Mouse (Mus musculus): Measurements from ENCODE around the gene Hist2h2ac. TPM values are rescaled to one million over a fixed set of nuclear protein-coding genes. Genes with fewer than 3 reads are reported as not detected.
A peak's percentile ranks its signal among the peaks of the same experiment; 100 is the strongest.
"Not testable (repeated sequence)": the region's sequence is repeated elsewhere in the genome, so short reads cannot be mapped to it uniquely, and the experiment has no call there.

Hist2h2ac gene
- 2.8 and 4.7 TPM in 2 replicates for polyA plus RNA-seq (2015; fragmentation: Nextera tagmentation; extraction: Ambion mirVana)

DNA sequence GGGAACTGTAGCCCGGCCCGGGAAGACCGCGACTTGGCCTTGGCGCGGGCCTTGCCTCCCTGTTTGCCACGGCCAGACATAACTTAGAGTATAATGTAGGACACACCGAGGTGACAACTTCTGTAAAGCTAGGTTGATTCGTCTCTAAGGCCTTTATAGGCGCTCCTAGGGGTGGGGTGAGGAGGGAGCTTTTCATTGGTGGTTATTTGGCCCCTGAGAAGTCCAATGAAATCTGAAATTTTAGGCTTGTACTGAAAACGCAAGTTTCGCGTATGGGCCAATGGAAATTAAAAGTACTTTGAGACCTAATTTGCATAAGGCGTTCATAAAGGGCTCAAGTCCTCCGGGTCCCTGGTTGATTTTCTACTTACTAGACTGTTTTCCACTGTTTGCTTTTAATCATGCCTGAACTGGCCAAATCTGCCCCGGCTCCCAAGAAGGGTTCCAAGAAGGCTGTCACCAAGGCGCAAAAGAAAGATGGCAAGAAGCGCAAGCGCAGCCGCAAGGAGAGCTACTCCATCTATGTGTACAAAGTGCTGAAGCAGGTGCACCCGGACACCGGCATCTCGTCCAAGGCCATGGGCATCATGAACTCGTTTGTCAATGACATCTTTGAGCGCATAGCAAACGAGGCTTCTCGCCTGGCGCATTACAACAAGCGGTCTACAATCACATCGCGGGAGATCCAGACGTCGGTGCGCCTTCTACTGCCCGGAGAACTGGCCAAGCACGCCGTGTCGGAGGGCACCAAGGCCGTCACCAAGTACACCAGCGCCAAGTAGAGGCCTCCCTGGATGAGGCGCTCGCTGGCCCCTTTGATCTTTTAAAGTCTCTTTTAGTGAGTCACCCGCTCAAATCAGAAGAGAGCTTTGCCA lies at the start of gene Hist2h2ac, which contains the start of gene Hist2h2be:
Gene Hist2h2ac, minus strand, starts transcription at position 116 of the 875 bp plus-strand sequence.
Gene Hist2h2be, plus strand, starts transcription at position 355 of the 875 bp plus-strand sequence.
- peak; percentile 94 for ATAC-seq
- under 1% methylated on average over 43 of the region's 43 CpGs for WGBS
- Histone ChIP-seq H3K4me1 (ENCODE audit: control insufficient read depth, insufficient read depth, low read length) (peaks cover 18% of the 10 kb centered on the region), H3K27ac (ENCODE audit: low read length) (peak within 1 kb of the TSS; percentile 100), H3K4me3 (ENCODE audit: low read length) (peak within 1 kb of the TSS; percentile 68), H3K9ac (ENCODE audit: low read depth, low read length) (peak within 1 kb of the TSS; percentile 84), H3K27me3 (replicated peaks; ENCODE audit: control insufficient read depth, insufficient read depth, low read length) (no peaks in the 10 kb centered on the region), H3K9me3 (ENCODE audit: control insufficient read depth, low read length) (no peaks in the 10 kb centered on the region), H3K36me3 (ENCODE audit: control insufficient read depth, insufficient read depth, low read length) (no peaks in the 10 kb centered on the region), H3K4me2 (ENCODE audit: low read depth, low read length) (peak within 1 kb of the TSS; percentile 85)

DNA sequence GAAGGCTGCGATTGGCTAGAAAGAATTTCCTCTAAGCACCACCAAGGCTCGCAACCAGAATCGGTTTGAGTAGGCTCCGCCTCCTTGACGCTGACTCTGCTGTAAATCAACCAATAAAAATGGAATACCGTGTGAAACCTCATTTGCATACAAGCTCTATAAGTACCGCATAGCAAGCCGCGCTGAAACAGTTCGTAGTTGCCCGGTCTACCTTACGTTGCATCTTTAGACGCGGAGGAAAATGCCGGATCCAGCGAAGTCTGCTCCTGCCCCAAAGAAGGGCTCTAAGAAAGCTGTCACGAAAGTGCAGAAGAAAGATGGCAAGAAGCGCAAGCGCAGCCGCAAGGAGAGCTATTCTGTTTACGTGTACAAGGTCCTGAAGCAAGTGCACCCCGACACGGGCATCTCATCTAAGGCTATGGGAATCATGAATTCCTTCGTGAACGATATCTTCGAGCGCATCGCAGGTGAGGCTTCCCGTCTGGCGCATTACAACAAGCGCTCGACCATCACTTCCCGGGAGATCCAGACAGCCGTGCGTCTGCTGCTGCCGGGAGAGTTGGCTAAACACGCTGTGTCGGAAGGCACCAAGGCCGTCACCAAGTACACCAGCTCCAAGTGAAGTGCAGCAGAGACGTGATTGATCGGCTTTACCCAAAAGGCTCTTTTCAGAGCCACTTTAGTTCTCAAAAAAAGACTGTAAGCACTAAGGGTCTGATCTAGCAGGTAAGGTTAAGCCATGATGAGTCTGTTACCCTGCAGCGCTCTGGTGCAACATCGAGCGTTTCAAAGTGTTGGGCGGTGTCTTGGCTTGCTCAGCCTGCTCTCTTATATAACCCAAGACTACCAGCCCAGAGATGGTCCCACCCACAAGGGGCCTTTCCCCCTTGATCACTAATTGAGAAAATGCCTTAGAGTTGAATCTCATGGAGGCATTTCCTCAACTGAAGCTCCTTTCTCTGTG lies 49.1 kb upstream of the Hist2h2ac start, which contains the start of gene Hist2h2bb:
Gene Hist2h2bb, plus strand, starts transcription at position 242 of the 964 bp plus-strand sequence.
- WGBS: under 1% methylated on average over 45 of the region's 45 CpGs
- H3K9ac ChIP-seq (ENCODE audit: low read depth, low read length): peak within 1 kb of the TSS; percentile 73
- peaks cover 7% of the 10 kb centered on the region for H3K4me1 ChIP-seq (ENCODE audit: control insufficient read depth, insufficient read depth, low read length)
- H3K27me3 ChIP-seq (replicated peaks; ENCODE audit: control insufficient read depth, insufficient read depth, low read length): no peaks in the 10 kb centered on the region
- H3K36me3 ChIP-seq (ENCODE audit: control insufficient read depth, insufficient read depth, low read length): no peaks in the 10 kb centered on the region
- H3K9me3 ChIP-seq (ENCODE audit: control insufficient read depth, low read length): no peaks in the 10 kb centered on the region
- H3K4me3 ChIP-seq (ENCODE audit: low read length): peak within 1 kb of the TSS; percentile 58
- peak; percentile 96 for ATAC-seq
- peak within 1 kb of the TSS; percentile 91 for H3K4me2 ChIP-seq (ENCODE audit: low read depth, low read length)
- H3K27ac ChIP-seq (ENCODE audit: low read length): peak within 1 kb of the TSS; percentile 93

DNA sequence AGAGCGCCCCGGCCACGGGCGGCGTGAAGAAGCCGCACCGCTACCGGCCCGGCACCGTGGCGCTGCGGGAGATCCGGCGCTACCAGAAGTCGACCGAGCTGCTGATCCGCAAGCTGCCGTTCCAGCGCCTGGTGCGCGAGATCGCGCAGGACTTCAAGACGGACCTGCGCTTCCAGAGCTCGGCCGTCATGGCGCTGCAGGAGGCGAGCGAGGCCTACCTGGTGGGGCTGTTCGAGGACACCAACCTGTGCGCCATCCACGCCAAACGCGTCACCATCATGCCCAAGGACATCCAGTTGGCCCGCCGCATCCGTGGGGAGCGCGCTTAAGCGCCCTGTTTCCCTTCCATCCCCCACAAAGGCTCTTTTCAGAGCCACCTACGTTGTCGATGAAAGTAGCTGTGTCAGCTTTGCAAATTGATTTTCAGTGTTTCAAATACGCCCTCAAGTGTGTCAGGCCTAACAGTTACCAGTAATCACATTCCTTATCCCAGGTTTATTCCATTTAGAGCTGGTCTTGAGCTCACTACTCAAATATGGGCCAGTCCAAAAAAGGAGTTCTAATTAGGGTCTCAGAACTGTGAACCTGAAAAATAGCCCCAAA lies 48.2 kb upstream of the Hist2h2ac start:
- 1% methylated on average over 9 of the region's 44 CpGs for WGBS
- not testable (repeated sequence) for H3K27me3 ChIP-seq (replicated peaks; ENCODE audit: control insufficient read depth, insufficient read depth, low read length); H3K9me3 ChIP-seq (ENCODE audit: control insufficient read depth, low read length); H3K36me3 ChIP-seq (ENCODE audit: control insufficient read depth, insufficient read depth, low read length)
- peak; percentile 42 for ATAC-seq
- Histone ChIP-seq H3K4me1 (ENCODE audit: control insufficient read depth, insufficient read depth, low read length) (peaks cover 16% of the 10 kb centered on the region), H3K4me2 (ENCODE audit: low read depth, low read length) (peak overlapping the region; percentile 63), H3K27ac (ENCODE audit: low read length) (peak overlapping the region; percentile 92), H3K9ac (ENCODE audit: low read depth, low read length) (peak overlapping the region; percentile 68), H3K4me3 (ENCODE audit: low read length) (peak overlapping the region; percentile 50)

DNA sequence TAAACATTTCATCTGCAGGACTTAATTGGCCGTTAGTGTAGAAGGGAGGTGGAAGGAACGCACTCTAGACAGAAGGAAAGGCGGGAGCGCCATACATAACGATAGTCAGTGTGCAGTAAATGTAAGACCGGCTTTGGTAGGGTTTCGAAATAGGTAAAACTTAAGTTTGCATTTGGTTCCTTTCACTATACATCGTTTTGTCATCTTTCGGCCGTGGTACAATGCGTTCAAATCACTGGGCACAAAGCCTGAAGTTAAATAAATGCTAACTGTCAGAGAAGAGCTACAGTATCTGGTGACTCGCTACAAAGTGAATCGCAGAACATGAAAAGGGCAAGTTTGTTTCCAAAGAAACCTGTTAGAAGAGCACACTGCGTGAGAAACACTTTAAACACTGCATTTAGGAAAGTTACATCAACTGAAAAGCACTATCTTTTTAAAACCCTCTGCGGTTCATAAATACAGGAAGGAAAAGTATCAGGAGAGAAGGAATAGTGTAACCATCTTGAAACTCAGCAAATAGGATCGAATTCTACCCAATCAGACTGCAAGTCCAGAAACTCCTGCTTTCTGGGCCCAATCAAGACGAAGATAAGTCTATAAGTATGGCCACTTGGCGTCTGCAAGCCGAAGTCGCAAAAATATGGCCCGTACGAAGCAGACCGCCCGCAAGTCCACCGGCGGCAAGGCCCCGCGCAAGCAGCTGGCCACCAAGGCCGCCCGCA lies 47.5 kb upstream of the Hist2h2ac start, which contains the start of gene Hist2h3b:
Gene Hist2h3b, plus strand, starts transcription at position 604 of the 725 bp plus-strand sequence.
- Histone ChIP-seq H3K9ac (ENCODE audit: low read depth, low read length) (peak within 1 kb of the TSS; percentile 68), H3K27me3 (replicated peaks; ENCODE audit: control insufficient read depth, insufficient read depth, low read length) (no peaks in the 10 kb centered on the region), H3K36me3 (ENCODE audit: control insufficient read depth, insufficient read depth, low read length) (no peaks in the 10 kb centered on the region), H3K4me2 (ENCODE audit: low read depth, low read length) (peak within 1 kb of the TSS; percentile 91), H3K9me3 (ENCODE audit: control insufficient read depth, low read length) (no peaks in the 10 kb centered on the region), H3K4me1 (ENCODE audit: control insufficient read depth, insufficient read depth, low read length) (peaks cover 16% of the 10 kb centered on the region), H3K27ac (ENCODE audit: low read length) (peak within 1 kb of the TSS; percentile 92), H3K4me3 (ENCODE audit: low read length) (peak within 1 kb of the TSS; percentile 58)
- ATAC-seq: peak; percentile 79
- WGBS: 19% methylated on average over 28 of the region's 30 CpGs

DNA sequence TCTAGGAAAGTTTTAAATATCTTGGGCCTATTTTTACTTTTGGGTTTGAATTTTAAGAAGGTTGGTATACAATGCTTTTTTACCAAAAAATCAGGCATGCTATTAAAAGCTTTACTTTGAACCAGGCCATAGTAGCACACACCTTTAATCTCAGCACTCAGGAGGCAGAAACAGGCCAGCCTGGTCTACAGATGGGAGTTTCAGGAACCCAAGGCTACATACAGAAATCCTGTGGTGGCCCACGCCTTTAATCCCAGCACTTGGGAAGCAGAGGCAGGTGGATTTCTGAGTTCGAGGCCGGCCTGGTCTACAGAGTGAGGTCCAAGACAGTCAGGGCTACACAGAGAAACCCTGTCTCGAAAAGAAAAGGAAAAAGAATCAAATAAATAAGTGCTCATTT lies 46.9 kb upstream of the Hist2h2ac start:
- ATAC-seq: no peak
- H3K36me3 ChIP-seq (ENCODE audit: control insufficient read depth, insufficient read depth, low read length): no peaks in the 10 kb centered on the region
- 84% methylated on average over 4 of the region's 4 CpGs for WGBS
- H3K4me3 ChIP-seq (ENCODE audit: low read length): no peak overlapping the region
- no peaks in the 10 kb centered on the region for H3K27me3 ChIP-seq (replicated peaks; ENCODE audit: control insufficient read depth, insufficient read depth, low read length)
- H3K9me3 ChIP-seq (ENCODE audit: control insufficient read depth, low read length): no peaks in the 10 kb centered on the region
- peak overlapping the region; percentile 57; the same call in 1 of the 2 replicates for H3K4me2 ChIP-seq (ENCODE audit: low read depth, low read length)
- peak overlapping the region; percentile 92 for H3K27ac ChIP-seq (ENCODE audit: low read length)
- no peak overlapping the region for H3K9ac ChIP-seq (ENCODE audit: low read depth, low read length)
- peaks cover 16% of the 10 kb centered on the region for H3K4me1 ChIP-seq (ENCODE audit: control insufficient read depth, insufficient read depth, low read length)

DNA sequence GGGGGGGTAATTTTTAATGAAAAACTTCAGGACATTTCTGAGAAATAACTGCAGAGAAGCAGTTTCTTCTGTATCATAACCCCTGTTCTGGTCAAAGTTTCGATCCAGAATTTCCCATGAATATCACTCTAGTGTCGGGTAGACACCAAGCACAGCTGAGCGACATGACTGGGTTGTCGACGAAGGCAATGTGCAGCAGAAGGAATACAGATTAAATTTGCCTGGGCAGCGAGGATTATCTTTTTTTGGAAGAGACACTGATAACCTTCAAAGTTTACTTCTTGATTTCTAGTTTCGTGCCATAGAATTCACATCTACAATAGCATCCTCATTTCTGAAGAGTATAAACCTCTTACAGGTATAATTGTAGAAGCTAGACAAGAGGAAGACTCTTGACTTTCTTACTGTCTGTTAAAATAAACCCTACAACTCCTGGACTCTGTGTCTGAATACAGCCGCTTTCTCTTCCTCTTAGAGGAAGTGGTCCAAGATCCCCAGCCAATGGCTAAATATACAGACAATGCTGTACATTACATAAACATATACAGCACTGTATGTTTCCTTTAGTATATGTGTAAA lies 45.5 kb upstream of the Hist2h2ac start:
- ATAC-seq: no peak
- Histone ChIP-seq H3K36me3 (ENCODE audit: control insufficient read depth, insufficient read depth, low read length) (no peaks in the 10 kb centered on the region), H3K9ac (ENCODE audit: low read depth, low read length) (no peak overlapping the region), H3K4me1 (ENCODE audit: control insufficient read depth, insufficient read depth, low read length) (peaks cover 20% of the 10 kb centered on the region), H3K9me3 (ENCODE audit: control insufficient read depth, low read length) (no peaks in the 10 kb centered on the region), H3K27me3 (replicated peaks; ENCODE audit: control insufficient read depth, insufficient read depth, low read length) (no peaks in the 10 kb centered on the region), H3K4me3 (ENCODE audit: low read length) (no peak overlapping the region), H3K27ac (ENCODE audit: low read length) (no peak overlapping the region), H3K4me2 (ENCODE audit: low read depth, low read length) (no peak overlapping the region)
- 86% methylated on average over 8 of the region's 8 CpGs for WGBS

DNA sequence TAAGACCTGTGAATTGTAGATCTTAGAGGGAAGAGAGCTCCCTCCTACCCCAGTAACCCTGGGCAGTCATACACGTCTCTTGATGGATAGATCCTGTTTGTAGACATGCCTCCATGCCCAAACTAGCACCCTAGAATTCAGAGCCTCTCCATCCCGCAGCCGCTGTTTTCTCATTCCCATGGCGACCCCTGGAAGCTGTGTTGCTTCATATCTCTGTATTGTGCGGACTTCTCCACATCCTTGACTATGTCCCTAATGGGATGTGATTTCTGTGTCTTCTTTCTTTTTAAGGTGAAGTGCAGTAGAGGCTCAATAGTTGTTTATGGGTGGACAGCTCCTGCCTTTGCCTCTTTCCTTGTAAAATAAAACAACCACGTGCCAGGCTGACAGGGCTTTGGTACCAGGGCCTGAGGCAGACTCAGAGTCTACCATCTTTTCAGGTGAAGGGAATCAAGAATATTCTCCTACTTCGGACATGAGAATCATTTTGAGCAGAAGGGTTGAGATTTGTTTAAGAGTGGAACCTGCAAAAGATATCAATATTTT lies 43.8 kb upstream of the Hist2h2ac start:
- ATAC-seq: no peak
- H3K27me3 ChIP-seq (replicated peaks; ENCODE audit: control insufficient read depth, insufficient read depth, low read length): no peaks in the 10 kb centered on the region
- peak overlapping the region; percentile 55 for H3K4me2 ChIP-seq (ENCODE audit: low read depth, low read length)
- H3K4me1 ChIP-seq (ENCODE audit: control insufficient read depth, insufficient read depth, low read length): peaks cover 17% of the 10 kb centered on the region; the same call in 1 of the 2 replicates
- H3K27ac ChIP-seq (ENCODE audit: low read length): peak overlapping the region; percentile 97
- H3K4me3 ChIP-seq (ENCODE audit: low read length): peak overlapping the region; percentile 64; the same call in 1 of the 2 replicates
- no peaks in the 10 kb centered on the region for H3K36me3 ChIP-seq (ENCODE audit: control insufficient read depth, insufficient read depth, low read length)
- WGBS: 73% methylated on average over 7 of the region's 7 CpGs
- H3K9me3 ChIP-seq (ENCODE audit: control insufficient read depth, low read length): no peaks in the 10 kb centered on the region
- H3K9ac ChIP-seq (ENCODE audit: low read depth, low read length): peak overlapping the region; percentile 79
